Mouse (Mus musculus): ENCODE results near the gene Hdac4.

GRCm38 (mm10) chr1:92050992-92051391 is 144.5 kb downstream of the Hdac4 start:
- TF ChIP-seq POLR2A (IDR thresholded peaks at IDR 0.05; ENCODE audit: borderline replicate concordance, extremely low read depth, low read depth, low read length) (no peak), CTCF (IDR thresholded peaks at IDR 0.05; ENCODE audit: insufficient read depth, low read length) (no peak)
